Mouse (Mus musculus) gastrocnemius, postnatal 14 days (tissue): Measurements from ENCODE around the gene Dhcr24. TPM values are rescaled to one million over a fixed set of nuclear protein-coding genes. Genes with fewer than 3 reads are reported as not detected.
A peak's percentile ranks its signal among the peaks of the same experiment; 100 is the strongest.

Source experiments
- DNase-seq: peaks from one replicate; pipeline ENCODE4 v3.0.0; 2021; ENCODE audit warnings: mixed read lengths
- intact Hi-C: fragments of 180-260 bp; cut with DNase I; formaldehyde crosslinking; loops from one replicate; pipeline ENCODE4 v1.15.1; 2025; ENCODE audit warnings: low total_unique reads
- long read RNA-seq, 2 experiments: library from polyadenylated mRNA; stranded (forward); transcript quantifications; one replicate each; pipeline ENCODE4 v2.0.0; 2021
- total RNA-seq, 2 experiments: library from RNA; stranded (reverse); gene quantifications; 2 replicates each; pipeline ENCODE4 v1.2.3; 2021

The Dhcr24 gene
- 10 to 100 TPM in 1 of 2 experiments, 1 to 10 TPM in 1; 3.1 to 10.9 TPM for total RNA-seq
- long read RNA-seq, experiment 1, full-length matches to known transcripts = 3 of 3 reads
- long read RNA-seq, experiment 1, partial matches to known transcripts = 0 of 3 reads
- long read RNA-seq, experiment 1, other reads (novel, unspliced or antisense) = 0 of 3 reads
- long read RNA-seq, experiment 2, full-length matches to known transcripts = 8 of 8 reads
- long read RNA-seq, experiment 2, partial matches to known transcripts = 0 of 8 reads
- long read RNA-seq, experiment 2, other reads (novel, unspliced or antisense) = 0 of 8 reads

GRCm38 (mm10) chr4:106560846-106561781 is at the start of gene Dhcr24:
Dhcr24 (plus strand) TSS chr4:106561038.
- intact Hi-C loops = no loop called here
- peak; percentile 94 for DNase-seq

- intact Hi-C loops = no loop called here
- no peak for DNase-seq
Measured at GRCm38 (mm10) chr4:106514606-106515005, 46.2 kb upstream of the Dhcr24 start.

- intact Hi-C loops = no loop called here
- DNase-seq = no peak
Measured at GRCm38 (mm10) chr4:106522547-106522946, 38.3 kb upstream of the Dhcr24 start.

- intact Hi-C loops = no loop called here
- DNase-seq = no peak
Measured at GRCm38 (mm10) chr4:106524131-106524530, 36.7 kb upstream of the Dhcr24 start.

- DNase-seq = no peak
- intact Hi-C loops = no loop called here
Measured at GRCm38 (mm10) chr4:106525001-106525400, 35.8 kb upstream of the Dhcr24 start.

- intact Hi-C loops = no loop called here
- DNase-seq = no peak
Measured at GRCm38 (mm10) chr4:106527856-106528547, 32.8 kb upstream of the Dhcr24 start.

- intact Hi-C loops = no loop called here
- DNase-seq = peak; percentile 87
Measured at GRCm38 (mm10) chr4:106529375-106530112, 31.3 kb upstream of the Dhcr24 start.

GRCm38 (mm10) chr4:106530113-106530482 is 30.7 kb upstream of the Dhcr24 start:
- intact Hi-C loops = no loop called here
- DNase-seq = no peak

- no peak for DNase-seq
- intact Hi-C loops = no loop called here
Measured at GRCm38 (mm10) chr4:106533421-106534080, 27.3 kb upstream of the Dhcr24 start.

- intact Hi-C loops = no loop called here
- DNase-seq = no peak
Measured at GRCm38 (mm10) chr4:106534256-106534655, 26.6 kb upstream of the Dhcr24 start.

GRCm38 (mm10) chr4:106539756-106540155 is 21.1 kb upstream of the Dhcr24 start:
- intact Hi-C loops = no loop called here
- no peak for DNase-seq

- intact Hi-C loops = no loop called here
Measured at GRCm38 (mm10) chr4:106541491-106541890, 19.3 kb upstream of the Dhcr24 start.

GRCm38 (mm10) chr4:106542211-106542610 is 18.6 kb upstream of the Dhcr24 start:
- intact Hi-C loops = no loop called here
- DNase-seq = no peak

More at GRCm38 (mm10) chr4:106541491-106541890, 19.3 kb upstream of the Dhcr24 start:
- no peak for DNase-seq

- intact Hi-C loops = no loop called here
Measured at GRCm38 (mm10) chr4:106545817-106546373, 14.9 kb upstream of the Dhcr24 start.

GRCm38 (mm10) chr4:106546896-106547295 is 13.9 kb upstream of the Dhcr24 start:
- DNase-seq = no peak
- intact Hi-C loops = no loop called here

More at GRCm38 (mm10) chr4:106545817-106546373, 14.9 kb upstream of the Dhcr24 start:
- no peak for DNase-seq

- intact Hi-C loops = no loop called here
- DNase-seq = no peak
Measured at GRCm38 (mm10) chr4:106548113-106548512, 12.7 kb upstream of the Dhcr24 start.

- intact Hi-C loops = no loop called here
- DNase-seq = no peak
Measured at GRCm38 (mm10) chr4:106550516-106551166, 10.2 kb upstream of the Dhcr24 start.

GRCm38 (mm10) chr4:106557262-106557661 is 3.6 kb upstream of the Dhcr24 start:
- intact Hi-C loops = no loop called here
- DNase-seq = no peak
